Mouse (Mus musculus) bone marrow macrophage, adult 2 months (primary cell): Measurements from ENCODE around the gene Utp11.

Experiments used
- CTCF ChIP-seq: IDR thresholded peaks from 2 replicates; pipeline ENCODE4 v1.5.1; 2012; ENCODE audit warnings: low read depth, mild to moderate bottlenecking, low read length, moderate library complexity
- POLR2A ChIP-seq: IDR thresholded peaks from 2 replicates; pipeline ENCODE4 v1.6.1; 2012; ENCODE audit warnings: mild to moderate bottlenecking, low read depth, low read length, borderline replicate concordance

GRCm38 (mm10) chr4:124657781-124658180, 35.6 kb downstream of the Utp11 start:
- TF ChIP-seq CTCF (no peak), POLR2A (no peak)
